Mouse (Mus musculus) small intestine, adult 2 months (tissue): ENCODE data around the gene Fancc. TPM values are rescaled to one million over a fixed set of nuclear protein-coding genes. Genes with fewer than 3 reads are reported as not detected.

Experiments used
- H3K27ac ChIP-seq: fragments of 200-500 bp; 2 replicates; pipeline ENCODE4 v1.5.1; 2012; ENCODE audit warnings: low read depth, low read length, control low read depth, inconsistent platforms; ENCODE audit not compliant: insufficient read depth
- H3K27me3 ChIP-seq: fragments of 200-500 bp; 2 replicates; pipeline ENCODE4 v1.6.1; 2012; ENCODE audit warnings: mild to moderate bottlenecking, moderate library complexity, low read length, inconsistent platforms; ENCODE audit not compliant: control insufficient read depth, insufficient read depth
- H3K36me3 ChIP-seq: fragments of 200-500 bp; 2 replicates; pipeline ENCODE4 v1.6.1; 2012; ENCODE audit warnings: mild to moderate bottlenecking, low read length, control low read depth, inconsistent platforms; ENCODE audit not compliant: control insufficient read depth, insufficient read depth
- H3K4me1 ChIP-seq: fragments of 200-500 bp; 2 replicates; pipeline ENCODE4 v1.6.1; 2012; ENCODE audit warnings: low read length, inconsistent platforms, mixed read lengths; ENCODE audit not compliant: control insufficient read depth, insufficient read depth, insufficient read length
- H3K4me3 ChIP-seq: fragments of 200-500 bp; 2 replicates; pipeline ENCODE4 v1.5.1; 2012; ENCODE audit warnings: low read depth, mild to moderate bottlenecking, control low read depth, inconsistent platforms, low read length, moderate library complexity
- CTCF ChIP-seq: fragments of 200-500 bp; IDR thresholded peaks from 2 replicates; pipeline ENCODE4 v1.5.1; 2012; ENCODE audit warnings: low read depth, mild to moderate bottlenecking, control low read depth, inconsistent platforms, low read length, moderate library complexity, mixed read lengths; ENCODE audit not compliant: insufficient replicate concordance, insufficient read length; ENCODE audit errors: extremely low read depth
- POLR2A ChIP-seq: fragments of 200-500 bp; IDR thresholded peaks from 2 replicates; pipeline ENCODE4 v1.6.1; 2012; ENCODE audit warnings: low read depth, mild to moderate bottlenecking, control low read depth, inconsistent platforms, low read length, moderate library complexity
- WGBS: fragments of 180-500 bp; shearing (Covaris S2); methylation state at CpG from one replicate; pipeline ENCODE4 v1.1.7; 2018; 5-methylcytosine and 5-hydroxymethylcytosine counted together
- polyA plus RNA-seq: library from polyadenylated mRNA; depleted of rRNA; stranded (reverse); fragments of >200 nt; gene quantifications from 2 replicates; pipeline ENCODE4 v1.2.3, GENCODE M21; 2012

The Fancc gene
- polyA plus RNA-seq, 1 experiment = 3.9 TPM

DNA sequence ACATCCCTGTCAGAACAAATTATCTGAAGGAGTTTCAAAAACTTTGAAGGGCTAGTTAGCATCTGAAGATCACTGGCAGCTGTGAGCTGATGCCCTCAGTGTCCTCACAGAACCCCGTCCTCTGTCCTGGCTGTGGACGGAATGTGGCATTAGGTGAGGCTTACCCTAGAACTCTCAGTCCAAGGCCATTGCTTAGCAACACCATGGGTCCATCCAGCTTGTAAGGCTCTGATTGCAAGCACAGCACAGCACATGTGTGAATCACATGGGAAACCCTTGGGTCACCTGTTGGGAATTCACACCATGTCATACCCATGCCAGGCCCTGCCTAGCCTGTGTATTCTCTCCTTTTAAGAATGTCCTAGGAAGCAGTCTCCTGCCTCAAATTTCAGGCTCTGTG is 200.1 kb downstream of the Fancc start:
- H3K27ac ChIP-seq = no peak overlapping the region
- H3K36me3 ChIP-seq = peaks cover 53% of the 10 kb centered on the region
- H3K4me3 ChIP-seq = no peak overlapping the region
- peaks cover 16% of the 10 kb centered on the region for H3K4me1 ChIP-seq
- WGBS = 84% methylated on average over 2 of the region's 2 CpGs
- no peaks in the 10 kb centered on the region for H3K27me3 ChIP-seq
- no peak for TF ChIP-seq CTCF
- TF ChIP-seq POLR2A = no peak

DNA sequence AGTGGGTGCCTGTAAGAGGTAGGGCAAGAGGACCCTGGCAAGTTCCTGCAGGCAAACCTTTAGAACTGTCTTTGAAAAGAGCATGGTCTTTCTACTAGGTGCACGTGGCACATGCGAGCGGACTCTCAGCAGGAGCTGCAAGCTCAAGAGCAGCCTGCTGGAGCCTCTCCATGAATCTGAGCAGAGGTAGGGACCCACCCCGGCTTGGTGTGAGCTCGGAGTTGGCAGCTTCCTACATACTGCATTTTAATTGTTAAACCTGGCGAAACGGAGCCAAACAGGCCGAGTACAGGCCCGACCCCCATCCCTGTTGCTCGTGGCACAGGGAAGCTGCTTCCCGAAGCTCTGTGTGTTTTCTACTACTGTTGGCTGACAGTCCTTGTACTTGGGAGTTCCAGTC is 200.8 kb downstream of the Fancc start:
- H3K4me1 ChIP-seq = peaks cover 14% of the 10 kb centered on the region
- 86% methylated on average over 11 of the region's 11 CpGs for WGBS
- H3K27me3 ChIP-seq = no peaks in the 10 kb centered on the region
- TF ChIP-seq POLR2A = no peak
- peaks cover 51% of the 10 kb centered on the region for H3K36me3 ChIP-seq
- H3K27ac ChIP-seq = no peak overlapping the region
- no peak overlapping the region for H3K4me3 ChIP-seq

- peaks cover 3% of the 10 kb centered on the region for H3K4me1 ChIP-seq
- H3K27me3 ChIP-seq = no peaks in the 10 kb centered on the region
- H3K36me3 ChIP-seq = peaks cover 46% of the 10 kb centered on the region
- H3K4me3 ChIP-seq = no peak overlapping the region
- no peak for TF ChIP-seq POLR2A
- TF ChIP-seq CTCF = no peak
- 59% methylated on average over 15 of the region's 15 CpGs for WGBS
- peak overlapping the region; percentile 52 for H3K27ac ChIP-seq
Measured at GRCm38 (mm10) chr13:63294359-63295193, 202.5 kb downstream of the Fancc start.

- H3K36me3 ChIP-seq = peaks cover 40% of the 10 kb centered on the region
Measured at GRCm38 (mm10) chr13:63293647-63294046, 203.4 kb downstream of the Fancc start.

DNA sequence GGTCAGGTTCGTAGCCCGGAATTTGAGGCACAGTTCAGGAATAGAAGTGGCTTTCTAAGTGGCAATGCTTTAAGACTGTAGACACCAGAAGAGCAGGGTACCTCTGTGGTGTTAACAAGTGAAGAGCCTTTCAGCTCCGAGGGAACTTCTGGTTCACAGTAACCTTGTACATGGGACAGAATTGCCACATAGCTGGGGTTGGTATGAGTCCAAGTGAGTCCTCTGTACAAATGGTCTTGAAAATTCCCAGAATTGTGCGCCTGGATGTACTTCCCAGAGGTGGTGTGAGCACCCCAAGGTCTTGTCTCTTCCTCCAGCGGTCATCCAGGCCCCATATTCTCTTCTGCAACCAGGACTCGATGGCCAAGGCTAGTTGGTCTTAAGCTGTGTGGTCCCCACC is 206.1 kb downstream of the Fancc start:
- TF ChIP-seq POLR2A (no peak), CTCF (no peak)
- Histone ChIP-seq H3K36me3 (peaks cover 45% of the 10 kb centered on the region), H3K4me1 (peaks cover 3% of the 10 kb centered on the region), H3K27me3 (no peaks in the 10 kb centered on the region), H3K4me3 (no peak overlapping the region), H3K27ac (no peak overlapping the region)
- WGBS = 92% methylated on average over 6 of the region's 6 CpGs

More at GRCm38 (mm10) chr13:63293647-63294046, 203.4 kb downstream of the Fancc start:
- H3K27ac ChIP-seq = peak overlapping the region; percentile 52
- H3K27me3 ChIP-seq = no peaks in the 10 kb centered on the region
- peaks cover 3% of the 10 kb centered on the region for H3K4me1 ChIP-seq
- TF ChIP-seq POLR2A (no peak), CTCF (no peak)
- no peak overlapping the region for H3K4me3 ChIP-seq
- WGBS = 89% methylated on average over 3 of the region's 3 CpGs

GRCm38 (mm10) chr13:63290126-63290525 is 207.0 kb downstream of the Fancc start:
- TF ChIP-seq POLR2A (no peak), CTCF (no peak)
- WGBS = 94% methylated on average over 4 of the region's 4 CpGs
- peaks cover 47% of the 10 kb centered on the region for H3K36me3 ChIP-seq
- peaks cover 3% of the 10 kb centered on the region for H3K4me1 ChIP-seq
- H3K27ac ChIP-seq = no peak overlapping the region
- no peaks in the 10 kb centered on the region for H3K27me3 ChIP-seq
- H3K4me3 ChIP-seq = no peak overlapping the region

GRCm38 (mm10) chr13:63289687-63290086 is 207.4 kb downstream of the Fancc start:
- Histone ChIP-seq H3K4me1 (peaks cover 3% of the 10 kb centered on the region), H3K4me3 (no peak overlapping the region), H3K27me3 (no peaks in the 10 kb centered on the region), H3K36me3 (peaks cover 48% of the 10 kb centered on the region), H3K27ac (no peak overlapping the region)
- 72% methylated on average over 5 of the region's 5 CpGs for WGBS
- TF ChIP-seq CTCF (no peak), POLR2A (no peak)

DNA sequence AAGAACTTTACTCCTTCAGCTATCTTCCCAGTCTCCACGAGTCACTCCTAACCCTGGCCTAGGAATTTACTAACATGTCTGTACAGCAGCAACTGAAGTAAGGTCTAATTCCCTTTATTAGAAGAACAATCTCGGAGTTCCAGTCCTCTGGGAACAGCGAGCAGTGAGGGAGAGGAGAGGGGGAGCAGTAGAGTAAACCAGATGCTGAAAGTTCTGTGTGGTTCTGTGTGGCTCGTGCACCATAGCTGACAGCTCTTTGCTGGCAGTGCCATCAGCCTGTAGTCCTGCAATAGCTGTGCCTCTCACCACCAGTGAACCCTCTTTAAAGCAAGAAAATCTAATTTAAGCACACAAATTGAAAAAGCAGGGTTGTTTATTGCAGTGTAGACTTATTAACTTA is 207.9 kb downstream of the Fancc start:
- Histone ChIP-seq H3K27ac (no peak overlapping the region), H3K27me3 (no peaks in the 10 kb centered on the region), H3K4me3 (no peak overlapping the region), H3K4me1 (peaks cover 3% of the 10 kb centered on the region), H3K36me3 (peaks cover 47% of the 10 kb centered on the region)
- TF ChIP-seq POLR2A (no peak), CTCF (no peak)
- WGBS = 63% methylated on average over 4 of the region's 4 CpGs
